In genomic region chr3:130387156-130387555, GRCm38 (mm10) we compare ENCODE assay signal across 21 mouse cellular contexts.
DNase-seq lines count a peak whose midpoint lies in the region; ATAC-seq and TF ChIP-seq lines count a peak whose summit lies in the region.
"Had no signal": no experiment of that assay in that cellular context is flagged by ENCODE, and none has a peak within 500 bp of the region (broad histone marks: within the 10 kb centered on the region; RNA-seq: fewer than 3 reads in every experiment).

No protein-coding gene starts in this region.

- H3K4me2 ChIP-seq in lung, embryonic 14.5 days, result no peak overlapping the region
- H3K4me2 ChIP-seq in lung, embryonic 16.5 days (ENCODE audit: low read depth, low read length), result no peak overlapping the region
- H3K4me2 ChIP-seq: embryonic facial prominence, embryonic 12.5 days; forebrain, embryonic 13.5 days; forebrain, embryonic 15.5 days had no signal

- peak; percentile 83 for DNase-seq in lung, embryonic 14.5 days
- DNase-seq in lung, postnatal 36 days, result no peak
- no peak for DNase-seq in lung, postnatal 14 days
- no peak for DNase-seq in spleen, adult 18-20 months
- DNase-seq: adrenal gland, adult 8-10 months; adrenal gland, postnatal 14 days; adrenal gland, postnatal 36 days; cerebellum, adult 11-12 months; cerebellum, adult 2 months; cerebellum, adult 9-10 months; cerebellum, postnatal 10 days; cerebellum, postnatal 25 days had no signal

- 44% methylated on average over 4 of the region's 4 CpGs for WGBS in lung, embryonic 14.5 days
- WGBS in lung, embryonic 16.5 days, result 56% methylated on average over 4 of the region's 4 CpGs

- no peaks in the 10 kb centered on the region for H3K27me3 ChIP-seq in lung, embryonic 14.5 days (ENCODE audit: insufficient read depth, low read length)
- H3K27me3 ChIP-seq in lung, embryonic 16.5 days (ENCODE audit: control insufficient read depth, insufficient read depth, low read depth, low read length), result no peaks in the 10 kb centered on the region
- H3K27me3 ChIP-seq: embryonic facial prominence, embryonic 12.5 days; forebrain, embryonic 13.5 days; forebrain, embryonic 15.5 days; Patski had no signal

- no peaks in the 10 kb centered on the region for H3K9me3 ChIP-seq in lung, embryonic 14.5 days (ENCODE audit: low read depth, low read length)
- H3K9me3 ChIP-seq in lung, embryonic 16.5 days (ENCODE audit: control insufficient read depth, low read length), result no peaks in the 10 kb centered on the region
- H3K9me3 ChIP-seq: embryonic facial prominence, embryonic 10.5 days; embryonic facial prominence, embryonic 12.5 days; forebrain, embryonic 13.5 days; forebrain, embryonic 15.5 days had no signal

- H3K4me1 ChIP-seq in lung, embryonic 14.5 days (ENCODE audit: insufficient read depth), result 0 out of 2 replicates have a peak, but pooled peaks cover 5% of the 10 kb centered on the region
- H3K4me1 ChIP-seq in lung, embryonic 16.5 days (replicated peaks; ENCODE audit: control insufficient read depth, insufficient read depth, low read length), result peaks cover 8% of the 10 kb centered on the region; the same call in 1 of the 2 replicates
- H3K4me1 ChIP-seq: embryonic facial prominence, embryonic 12.5 days; forebrain, embryonic 13.5 days; forebrain, embryonic 15.5 days had no signal

- no peaks in the 10 kb centered on the region for H3K36me3 ChIP-seq in lung, embryonic 14.5 days (ENCODE audit: insufficient read depth)
- no peaks in the 10 kb centered on the region for H3K36me3 ChIP-seq in lung, embryonic 16.5 days (ENCODE audit: control insufficient read depth, insufficient read depth, low read length)
- H3K36me3 ChIP-seq: embryonic facial prominence, embryonic 10.5 days; embryonic facial prominence, embryonic 12.5 days; forebrain, embryonic 15.5 days had no signal

- peak overlapping the region; percentile 24; the same call in 1 of the 2 replicates for H3K27ac ChIP-seq in lung, embryonic 14.5 days (ENCODE audit: low read depth)
- peak overlapping the region; percentile 53 for H3K27ac ChIP-seq in lung, embryonic 16.5 days (ENCODE audit: low read length)
- H3K27ac ChIP-seq: embryonic facial prominence, embryonic 10.5 days; embryonic facial prominence, embryonic 12.5 days; forebrain, embryonic 13.5 days; forebrain, embryonic 15.5 days had no signal

- no peak overlapping the region for H3K9ac ChIP-seq in lung, embryonic 14.5 days
- H3K9ac ChIP-seq in lung, embryonic 16.5 days (ENCODE audit: low read length), result no peak overlapping the region
- H3K9ac ChIP-seq: embryonic facial prominence, embryonic 12.5 days; forebrain, embryonic 13.5 days; forebrain, embryonic 15.5 days had no signal

- ATAC-seq in lung, embryonic 14.5 days (ENCODE audit: insufficient read depth), result peak; percentile 95
- ATAC-seq in lung, embryonic 16.5 days (ENCODE audit: low read depth), result peak; percentile 98
- ATAC-seq in granulocyte monocyte progenitor cell, adult 5-6 weeks (replicated peaks; ENCODE audit: poor library complexity, severe bottlenecking), result peak; percentile 48
- 0 out of 2 replicates have a peak, but pooled peaks have one; percentile 10 for ATAC-seq in megakaryocyte, adult 5-6 weeks (ENCODE audit: poor library complexity, severe bottlenecking)
- ATAC-seq: activated CD4-positive, CD25-positive, alpha-beta regulatory T cell, adult 4 months; forebrain, embryonic 13.5 days; forebrain, embryonic 15.5 days; Patski had no signal

- TF ChIP-seq CTCF in lung, embryonic 14.5 days (IDR thresholded peaks at IDR 0.05; ENCODE audit: low read depth), result no peak

- no peak overlapping the region for H3K4me3 ChIP-seq in lung, embryonic 14.5 days (ENCODE audit: low read depth, low read length)
- H3K4me3 ChIP-seq in lung, embryonic 16.5 days (ENCODE audit: low read length), result no peak overlapping the region
- H3K4me3 ChIP-seq: embryonic facial prominence, embryonic 10.5 days; embryonic facial prominence, embryonic 12.5 days; forebrain, embryonic 13.5 days; forebrain, embryonic 15.5 days had no signal

Comparison
In these comparisons a context has a peak if more than half of its experiments do, and no peak if none do; other contexts are left out.
1. ATAC-seq: peak in every context shown above with its lines; median percentile 98 in lung, embryonic 16.5 days; 95 in lung, embryonic 14.5 days; 48 in granulocyte monocyte progenitor cell, adult 5-6 weeks; 10 in megakaryocyte, adult 5-6 weeks.